Mouse (Mus musculus) lung, postnatal 0 days (tissue): ENCODE data around the gene Itga2b.

Experiments used
- CTCF ChIP-seq: IDR thresholded peaks from 2 replicates; pipeline ENCODE4 v1.5.1; 2016; ENCODE audit warnings: antibody characterized with exemption, mild to moderate bottlenecking
- EP300 ChIP-seq: IDR thresholded peaks from 2 replicates; pipeline ENCODE4 v1.6.1; 2016; ENCODE audit warnings: antibody characterized with exemption, mild to moderate bottlenecking, control low read depth

GRCm38 (mm10) chr11:102411061-102411460, 58.9 kb downstream of the Itga2b start:
- TF ChIP-seq CTCF = no peak
- no peak for TF ChIP-seq EP300
